Mouse (Mus musculus): Measurements from ENCODE around the gene Ccdc12. TPM values are rescaled to one million over a fixed set of nuclear protein-coding genes. Genes with fewer than 3 reads are reported as not detected.
A peak's percentile ranks its signal among the peaks of the same experiment; 100 is the strongest.
"Not testable (repeated sequence)": the region's sequence is repeated elsewhere in the genome, so short reads cannot be mapped to it uniquely, and the experiment has no call there.

Gene Ccdc12
- polyA plus RNA-seq, 1 experiment from 2014 or later, result 152 TPM

- not testable (repeated sequence) for H3K4me2 ChIP-seq; H3K27me3 ChIP-seq; H3K27ac ChIP-seq; H3K9ac ChIP-seq; H3K9me3 ChIP-seq (replicated peaks); ATAC-seq; H3K36me3 ChIP-seq (ENCODE audit: poor library complexity, severe bottlenecking); H3K4me3 ChIP-seq
- WGBS, result 91% methylated on average over 3 of the region's 3 CpGs
- H3K4me1 ChIP-seq, result peaks cover 54% of the 10 kb centered on the region
Observed at GRCm38 (mm10) chr9:110682697-110683096, 26.4 kb downstream of the Ccdc12 start.

DNA sequence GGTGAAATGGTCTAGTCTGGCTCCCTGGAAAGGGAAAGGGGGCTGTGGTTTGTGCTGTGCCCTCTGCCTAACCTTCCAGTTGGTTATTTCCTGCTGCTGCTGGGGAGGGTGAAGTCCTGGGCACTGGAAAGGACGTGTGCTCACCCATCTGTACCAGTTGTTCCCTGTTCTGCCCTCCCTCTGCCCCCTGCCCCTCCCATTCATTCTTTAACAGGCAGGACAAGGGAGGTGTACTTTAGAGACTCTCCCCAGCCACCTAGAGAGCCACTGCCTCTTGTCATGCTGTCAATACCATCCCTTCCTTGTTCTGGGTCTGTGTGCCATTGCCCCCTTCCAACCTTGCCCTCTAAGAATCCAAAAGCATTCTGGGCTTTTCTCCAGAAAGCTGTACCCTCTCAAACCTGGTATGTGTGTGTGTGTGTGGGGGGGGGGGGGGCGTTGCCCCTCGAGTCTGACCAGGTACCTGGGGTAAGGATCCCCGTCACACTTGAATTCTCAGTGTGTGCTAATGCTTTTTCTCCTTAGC, 27.3 kb downstream of the Ccdc12 start:
- Histone ChIP-seq H3K9me3 (replicated peaks) (no peaks in the 10 kb centered on the region), H3K27me3 (no peaks in the 10 kb centered on the region), H3K4me1 (peaks cover 54% of the 10 kb centered on the region), H3K4me3 (no peak overlapping the region), H3K9ac (peak overlapping the region; percentile 21; the same call in 1 of the 2 replicates), H3K4me2 (no peak overlapping the region), H3K27ac (peak overlapping the region; percentile 90), H3K36me3 (ENCODE audit: poor library complexity, severe bottlenecking) (0 out of 2 replicates have a peak, but pooled peaks cover 6% of the 10 kb centered on the region)
- peak; percentile 5; the same call in 1 of the 2 replicates for ATAC-seq
- 53% methylated on average over 4 of the region's 4 CpGs for WGBS

DNA sequence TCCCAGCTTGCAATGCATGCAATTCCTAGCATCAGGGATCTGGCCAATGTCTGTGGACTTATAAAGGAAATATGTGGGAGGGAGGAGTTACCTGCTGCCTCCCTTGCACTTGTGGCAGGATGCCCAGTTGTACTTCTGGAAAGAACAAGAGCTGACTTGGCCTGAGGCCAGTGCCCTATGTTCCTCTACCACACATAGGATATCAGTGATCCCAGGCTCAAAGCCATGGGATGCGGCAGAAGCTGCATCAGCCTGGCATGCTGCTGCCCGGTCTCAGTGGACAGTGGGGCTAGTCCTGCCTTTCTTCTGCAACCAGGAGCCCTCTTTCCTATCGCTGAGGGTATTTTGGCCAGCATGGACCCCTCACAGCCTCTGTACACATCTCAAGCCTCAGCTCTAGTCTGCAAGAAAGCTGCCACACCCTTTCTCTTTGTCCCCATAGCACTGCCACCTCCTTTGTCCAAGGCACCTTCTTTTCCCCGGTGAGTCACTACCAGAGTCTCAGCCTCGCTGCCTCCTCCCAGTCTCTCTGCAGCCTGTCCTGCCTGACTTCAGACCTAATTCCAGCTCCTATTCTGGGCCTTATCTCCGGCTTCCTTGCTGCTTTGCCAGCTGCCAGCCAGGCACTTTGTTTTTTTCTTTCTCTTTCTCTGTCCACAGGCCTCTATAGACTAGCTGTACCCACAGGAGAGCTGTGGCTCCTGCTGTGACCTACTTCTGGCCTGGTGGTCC, 28.0 kb downstream of the Ccdc12 start:
- no peaks in the 10 kb centered on the region for H3K9me3 ChIP-seq (replicated peaks)
- H3K36me3 ChIP-seq (ENCODE audit: poor library complexity, severe bottlenecking), result 0 out of 2 replicates have a peak, but pooled peaks cover 6% of the 10 kb centered on the region
- 43% methylated on average over 6 of the region's 6 CpGs for WGBS
- H3K4me2 ChIP-seq, result 0 out of 2 replicates have a peak overlapping the region, but pooled peaks have one; percentile 13
- peaks cover 56% of the 10 kb centered on the region for H3K4me1 ChIP-seq
- 0 out of 2 replicates have a peak overlapping the region, but pooled peaks have one; percentile 9 for H3K9ac ChIP-seq
- H3K4me3 ChIP-seq, result no peak overlapping the region
- ATAC-seq, result peak; percentile 44
- peak overlapping the region; percentile 90 for H3K27ac ChIP-seq
- H3K27me3 ChIP-seq, result no peaks in the 10 kb centered on the region

DNA sequence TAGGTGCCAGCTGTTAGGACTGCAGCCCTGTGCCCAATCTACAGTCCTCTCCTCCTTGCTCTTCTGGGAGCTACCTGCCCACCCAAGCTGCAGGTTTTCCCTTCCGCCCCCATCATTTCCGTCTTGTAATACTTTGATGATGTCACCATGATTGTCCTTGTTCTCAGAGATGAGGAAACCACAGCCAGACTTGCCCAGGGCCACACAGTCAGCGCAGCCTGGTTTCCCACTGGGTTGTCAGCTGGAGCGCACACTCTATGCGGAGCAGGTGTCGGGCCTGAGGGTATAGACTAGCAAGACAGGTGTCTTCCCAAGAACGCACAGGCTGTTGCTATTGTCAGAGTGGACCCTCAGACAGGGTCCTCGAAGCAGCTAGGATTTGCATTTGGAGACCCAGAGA, 28.9 kb downstream of the Ccdc12 start:
- Histone ChIP-seq H3K4me2 (no peak overlapping the region), H3K27me3 (no peaks in the 10 kb centered on the region), H3K9ac (no peak overlapping the region), H3K36me3 (ENCODE audit: poor library complexity, severe bottlenecking) (0 out of 2 replicates have a peak, but pooled peaks cover under 1% of the 10 kb centered on the region), H3K27ac (peak overlapping the region; percentile 90), H3K9me3 (replicated peaks) (no peaks in the 10 kb centered on the region), H3K4me3 (no peak overlapping the region), H3K4me1 (peaks cover 60% of the 10 kb centered on the region)
- ATAC-seq, result no peak
- 79% methylated on average over 8 of the region's 8 CpGs for WGBS

DNA sequence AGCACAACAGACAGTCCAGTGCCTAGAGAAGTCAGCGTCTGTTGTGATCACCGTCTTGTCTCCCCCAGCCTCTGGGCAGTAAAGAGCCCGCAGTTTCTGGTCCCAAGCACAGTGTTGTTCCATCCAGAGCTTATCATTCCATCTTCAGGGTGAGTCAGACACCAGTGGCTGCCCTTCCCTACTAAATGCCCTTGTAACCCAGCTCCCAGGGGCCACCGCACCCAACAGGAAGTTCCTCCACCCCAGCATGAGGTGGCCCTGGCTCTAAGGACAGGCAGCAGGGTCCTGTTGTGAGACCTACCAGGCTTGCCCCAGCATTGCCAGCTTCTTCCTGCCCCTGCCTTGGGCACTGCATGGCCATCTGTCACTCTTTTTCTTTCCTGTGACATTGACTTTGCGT, 29.3 kb downstream of the Ccdc12 start:
- Histone ChIP-seq H3K4me2 (no peak overlapping the region), H3K36me3 (ENCODE audit: poor library complexity, severe bottlenecking) (no peaks in the 10 kb centered on the region), H3K27me3 (no peaks in the 10 kb centered on the region), H3K9ac (no peak overlapping the region), H3K27ac (peak overlapping the region; percentile 90), H3K4me3 (no peak overlapping the region), H3K4me1 (peaks cover 60% of the 10 kb centered on the region), H3K9me3 (replicated peaks) (no peaks in the 10 kb centered on the region)
- no peak for ATAC-seq
- WGBS, result 86% methylated on average over 5 of the region's 5 CpGs

GRCm38 (mm10) chr9:110686472-110686871, 30.2 kb downstream of the Ccdc12 start:
- Histone ChIP-seq H3K9me3 (replicated peaks) (no peaks in the 10 kb centered on the region), H3K36me3 (ENCODE audit: poor library complexity, severe bottlenecking) (no peaks in the 10 kb centered on the region), H3K27ac (no peak overlapping the region), H3K4me3 (no peak overlapping the region), H3K4me2 (no peak overlapping the region), H3K9ac (no peak overlapping the region), H3K27me3 (no peaks in the 10 kb centered on the region), H3K4me1 (peaks cover 55% of the 10 kb centered on the region)
- ATAC-seq, result no peak
- WGBS, result 71% methylated on average over 3 of the region's 3 CpGs

GRCm38 (mm10) chr9:110687061-110687460, 30.8 kb downstream of the Ccdc12 start:
- WGBS, result 70% methylated on average over 5 of the region's 5 CpGs
- Histone ChIP-seq H3K4me2 (no peak overlapping the region), H3K27ac (no peak overlapping the region), H3K4me3 (no peak overlapping the region), H3K9ac (no peak overlapping the region), H3K36me3 (ENCODE audit: poor library complexity, severe bottlenecking) (no peaks in the 10 kb centered on the region), H3K4me1 (peaks cover 49% of the 10 kb centered on the region), H3K27me3 (no peaks in the 10 kb centered on the region), H3K9me3 (replicated peaks) (no peaks in the 10 kb centered on the region)
- ATAC-seq, result no peak

- H3K9ac ChIP-seq, result no peak overlapping the region
- WGBS, result 85% methylated on average over 2 of the region's 2 CpGs
- no peaks in the 10 kb centered on the region for H3K9me3 ChIP-seq (replicated peaks)
- peaks cover 2% of the 10 kb centered on the region; the same call in 1 of the 2 replicates for H3K36me3 ChIP-seq (ENCODE audit: poor library complexity, severe bottlenecking)
- no peak overlapping the region for H3K4me3 ChIP-seq
- H3K4me1 ChIP-seq, result peaks cover 43% of the 10 kb centered on the region
- H3K27ac ChIP-seq, result no peak overlapping the region
- ATAC-seq, result no peak
- H3K4me2 ChIP-seq, result no peak overlapping the region
- no peaks in the 10 kb centered on the region for H3K27me3 ChIP-seq
Observed at GRCm38 (mm10) chr9:110687846-110688245, 31.5 kb downstream of the Ccdc12 start.

GRCm38 (mm10) chr9:110689261-110689779, 33.0 kb downstream of the Ccdc12 start:
- Histone ChIP-seq H3K4me1 (peaks cover 29% of the 10 kb centered on the region), H3K9ac (no peak overlapping the region), H3K4me2 (no peak overlapping the region), H3K9me3 (replicated peaks) (no peaks in the 10 kb centered on the region), H3K27ac (no peak overlapping the region), H3K27me3 (no peaks in the 10 kb centered on the region), H3K36me3 (ENCODE audit: poor library complexity, severe bottlenecking) (peaks cover 15% of the 10 kb centered on the region), H3K4me3 (no peak overlapping the region)
- WGBS, result 86% methylated on average over 8 of the region's 8 CpGs
- no peak for ATAC-seq

- H3K27me3 ChIP-seq, result no peaks in the 10 kb centered on the region
- no peak overlapping the region for H3K27ac ChIP-seq
- 86% methylated on average over 4 of the region's 4 CpGs for WGBS
- no peak for ATAC-seq
- no peak overlapping the region for H3K4me2 ChIP-seq
- peaks cover 42% of the 10 kb centered on the region for H3K36me3 ChIP-seq (ENCODE audit: poor library complexity, severe bottlenecking)
- no peak overlapping the region for H3K4me3 ChIP-seq
- H3K4me1 ChIP-seq, result no peaks in the 10 kb centered on the region
- H3K9ac ChIP-seq, result no peak overlapping the region
- no peaks in the 10 kb centered on the region for H3K9me3 ChIP-seq (replicated peaks)
Observed at GRCm38 (mm10) chr9:110695165-110695755, 39.0 kb downstream of the Ccdc12 start.

DNA sequence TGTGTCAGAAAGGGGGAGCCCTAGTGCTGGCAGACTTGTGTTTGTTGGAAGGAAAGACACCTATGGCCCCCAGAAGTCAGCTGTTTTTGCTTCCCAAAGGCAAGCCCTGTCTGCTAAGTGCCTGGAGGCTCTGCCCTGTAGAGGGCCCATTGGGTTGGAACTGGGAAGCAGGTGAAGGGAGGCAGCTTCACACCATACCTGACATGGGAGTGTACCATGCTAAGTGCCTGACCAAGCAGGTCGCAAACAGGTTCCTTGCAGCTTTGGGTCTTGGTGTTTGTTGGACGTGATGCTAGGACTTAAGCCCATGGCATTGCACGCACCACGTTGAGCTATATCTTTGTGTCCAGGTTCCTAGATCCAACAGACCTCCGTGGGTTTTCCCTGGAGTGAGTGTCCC, 40.1 kb downstream of the Ccdc12 start:
- H3K9ac ChIP-seq, result no peak overlapping the region
- no peaks in the 10 kb centered on the region for H3K4me1 ChIP-seq
- no peak overlapping the region for H3K4me3 ChIP-seq
- WGBS, result 89% methylated on average over 5 of the region's 5 CpGs
- H3K9me3 ChIP-seq (replicated peaks), result no peaks in the 10 kb centered on the region
- no peak overlapping the region for H3K4me2 ChIP-seq
- H3K27ac ChIP-seq, result no peak overlapping the region
- ATAC-seq, result no peak
- peaks cover 49% of the 10 kb centered on the region for H3K36me3 ChIP-seq (ENCODE audit: poor library complexity, severe bottlenecking)
- H3K27me3 ChIP-seq, result no peaks in the 10 kb centered on the region

DNA sequence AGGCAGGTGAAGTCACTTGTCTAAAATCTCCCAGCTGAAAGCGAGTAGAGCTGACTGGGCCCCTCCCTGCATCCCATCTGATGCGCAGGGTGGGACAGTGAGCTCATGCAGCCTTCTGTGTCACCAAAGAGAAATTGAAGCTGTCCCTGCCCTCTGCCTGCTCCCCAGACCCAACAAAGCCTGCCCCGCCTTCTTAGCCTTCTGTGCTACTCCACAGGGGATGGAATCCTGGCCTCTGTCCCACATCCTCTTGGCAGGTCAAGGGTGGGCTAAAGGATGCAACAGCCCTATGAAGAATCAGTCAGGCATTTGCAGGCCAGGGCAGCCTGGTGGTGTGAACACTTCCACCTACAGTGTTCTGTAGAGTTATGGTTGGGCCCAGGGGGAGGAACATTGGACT, 41.2 kb downstream of the Ccdc12 start:
- H3K4me2 ChIP-seq, result no peak overlapping the region
- H3K27me3 ChIP-seq, result no peaks in the 10 kb centered on the region
- 0 out of 2 replicates have a peak, but pooled peaks cover under 1% of the 10 kb centered on the region for H3K4me1 ChIP-seq
- ATAC-seq, result no peak
- no peak overlapping the region for H3K4me3 ChIP-seq
- 89% methylated on average over 3 of the region's 3 CpGs for WGBS
- H3K9ac ChIP-seq, result no peak overlapping the region
- peaks cover 49% of the 10 kb centered on the region for H3K36me3 ChIP-seq (ENCODE audit: poor library complexity, severe bottlenecking)
- H3K9me3 ChIP-seq (replicated peaks), result no peaks in the 10 kb centered on the region
- no peak overlapping the region for H3K27ac ChIP-seq

All from forebrain, embryonic 13.5 days (tissue).